Mouse (Mus musculus) gastrocnemius, postnatal 4 days (tissue): ENCODE measurements at regions not wholly inside any gene's neighbourhood (a gene's known extent, or its start where the extent isn't known, plus 50 kb on each side); places are given as distances from the start of the nearest gene placed in this dataset.

ENCODE experiments used
- DNase-seq, 2 experiments: peaks; one replicate each; pipeline ENCODE4 v3.0.0; 2021 to 2022; ENCODE audit warnings: low spot score in 2 of 2, mixed read lengths in 2 of 2

- no peak for DNase-seq
Observed at GRCm38 (mm10) chrX:99292758-99293157, 156.8 kb downstream of the Efnb1 start.

GRCm38 (mm10) chrX:99291965-99292364 is 156.0 kb downstream of the Efnb1 start:
- no peak for DNase-seq

- DNase-seq = peak; percentile 45 to 60
Observed at GRCm38 (mm10) chrX:99291423-99291963, 155.6 kb downstream of the Efnb1 start.

- no peak for DNase-seq
Observed at GRCm38 (mm10) chrX:99287988-99288387, 152.1 kb downstream of the Efnb1 start.

GRCm38 (mm10) chrX:99286876-99287275 is 150.9 kb downstream of the Efnb1 start:
- DNase-seq = no peak

GRCm38 (mm10) chrX:99285611-99286010 is 149.7 kb downstream of the Efnb1 start:
- peak; percentile 33 to 77 for DNase-seq

- DNase-seq = no peak
Observed at GRCm38 (mm10) chrX:99280991-99281390, 145.1 kb downstream of the Efnb1 start.

GRCm38 (mm10) chrX:99280543-99280942 is 144.6 kb downstream of the Efnb1 start:
- DNase-seq = no peak

- no peak for DNase-seq
Observed at GRCm38 (mm10) chrX:99275536-99275935, 139.6 kb downstream of the Efnb1 start.

GRCm38 (mm10) chrX:99271908-99272307 is 136.0 kb downstream of the Efnb1 start:
- no peak for DNase-seq

GRCm38 (mm10) chrX:99249038-99249607 is 113.2 kb downstream of the Efnb1 start:
- DNase-seq = no peak

GRCm38 (mm10) chrX:99248181-99248580 is 112.3 kb downstream of the Efnb1 start:
- no peak for DNase-seq

GRCm38 (mm10) chrX:99246704-99247103 is 110.8 kb downstream of the Efnb1 start:
- DNase-seq = no peak

- DNase-seq = peak in 1 of 2 experiments; percentile 2
Observed at GRCm38 (mm10) chrX:99246051-99246450, 110.1 kb downstream of the Efnb1 start.

- peak in 1 of 2 experiments; percentile 2 for DNase-seq
Observed at GRCm38 (mm10) chrX:99245541-99245940, 109.6 kb downstream of the Efnb1 start.

GRCm38 (mm10) chrX:99243251-99243650 is 107.3 kb downstream of the Efnb1 start:
- peak in 1 of 2 experiments; percentile 5 for DNase-seq

GRCm38 (mm10) chrX:99241684-99242118 is 105.8 kb downstream of the Efnb1 start:
- peak in 1 of 2 experiments; percentile 5 for DNase-seq

GRCm38 (mm10) chrX:99233035-99233434 is 97.1 kb downstream of the Efnb1 start:
- no peak for DNase-seq

- no peak for DNase-seq
Observed at GRCm38 (mm10) chrX:99232331-99232730, 96.4 kb downstream of the Efnb1 start.

- DNase-seq = no peak
Observed at GRCm38 (mm10) chrX:99225111-99225752, 89.3 kb downstream of the Efnb1 start.

GRCm38 (mm10) chrX:99222017-99222416 is 86.1 kb downstream of the Efnb1 start:
- DNase-seq = no peak

GRCm38 (mm10) chrX:99220674-99221455 is 84.9 kb downstream of the Efnb1 start:
- DNase-seq = no peak
